Mouse (Mus musculus) embryonic facial prominence, embryonic 11.5 days (tissue): ENCODE results near the gene Gm20662. TPM values are rescaled to one million over a fixed set of nuclear protein-coding genes. Genes with fewer than 3 reads are reported as not detected.

ENCODE experiments used
- ATAC-seq: fragments of 200-750 bp; cut with Nextera tagmentation; replicated peaks from 2 replicates; pipeline ENCODE4 v1.8.0; 2017; ENCODE audit warnings: low read depth; ENCODE audit not compliant: insufficient number of reproducible peaks, low FRiP score, low TSS enrichment
- DNase-seq: peaks from one replicate; pipeline ENCODE4 v3.0.0-alpha.2; 2015; ENCODE audit warnings: low spot score
- H3K27ac ChIP-seq: fragments of 300-500 bp; sonication (generic); replicated peaks from 2 replicates; pipeline ENCODE4 v1.5.1; 2014; ENCODE audit warnings: mild to moderate bottlenecking, low read depth, low read length, control low read depth
- H3K27me3 ChIP-seq: fragments of 300-500 bp; sonication (generic); 2 replicates; pipeline ENCODE4 v1.6.1; 2014; ENCODE audit warnings: mild to moderate bottlenecking, low read length, moderate library complexity, mixed read lengths; ENCODE audit not compliant: control insufficient read depth, insufficient read depth
- H3K36me3 ChIP-seq: fragments of 300-500 bp; sonication (generic); replicated peaks from 2 replicates; pipeline ENCODE4 v1.6.1; 2014; ENCODE audit warnings: low read depth, mild to moderate bottlenecking, low read length, moderate library complexity, mixed read lengths; ENCODE audit not compliant: control insufficient read depth, insufficient read depth
- H3K4me1 ChIP-seq: fragments of 300-500 bp; sonication (generic); 2 replicates; pipeline ENCODE4 v1.6.1; 2014; ENCODE audit warnings: low read length, mixed read lengths; ENCODE audit not compliant: control insufficient read depth, insufficient read depth
- H3K4me2 ChIP-seq: fragments of 300-500 bp; sonication (generic); 2 replicates; pipeline ENCODE4 v1.6.1; 2014; ENCODE audit warnings: low read depth, mild to moderate bottlenecking, control low read depth, low read length, moderate library complexity
- H3K4me3 ChIP-seq: fragments of 300-500 bp; sonication (generic); 2 replicates; pipeline ENCODE4 v1.5.1; 2014; ENCODE audit warnings: low read depth, low read length, control low read depth
- H3K9ac ChIP-seq: fragments of 300-500 bp; sonication (generic); replicated peaks from 2 replicates; pipeline ENCODE4 v1.6.1; 2014; ENCODE audit warnings: mild to moderate bottlenecking, control low read depth, low read length
- H3K9me3 ChIP-seq: fragments of 300-500 bp; sonication (generic); replicated peaks from 2 replicates; pipeline ENCODE4 v1.6.1; 2016; ENCODE audit warnings: mild to moderate bottlenecking, low read length, inconsistent platforms, mixed read lengths; ENCODE audit not compliant: control insufficient read depth
- WGBS: fragments of 180-500 bp; shearing (Covaris S2); extraction: QIAGEN DNeasy Blood & Tissue Kit; methylation state at CpG from one replicate; pipeline ENCODE4 v1.1.7; 2014; 5-methylcytosine and 5-hydroxymethylcytosine counted together
- polyA plus RNA-seq: library from polyadenylated mRNA; unstranded; fragments of >200 nt; fragmentation: Nextera tagmentation; extraction: Ambion mirVana; gene quantifications from 2 replicates; pipeline ENCODE4 v1.2.1, GENCODE M21; 2014

The Gm20662 gene
- polyA plus RNA-seq, 1 experiment from 2014 or later: 0.59 TPM

- H3K36me3 ChIP-seq: no peaks in the 10 kb centered on the region; the same call in 1 of the 2 replicates
- WGBS: 80% methylated on average over 6 of the region's 6 CpGs
Measured at GRCm38 (mm10) chr9:108055661-108056237, 59.6 kb downstream of the Gm20662 start.

DNA sequence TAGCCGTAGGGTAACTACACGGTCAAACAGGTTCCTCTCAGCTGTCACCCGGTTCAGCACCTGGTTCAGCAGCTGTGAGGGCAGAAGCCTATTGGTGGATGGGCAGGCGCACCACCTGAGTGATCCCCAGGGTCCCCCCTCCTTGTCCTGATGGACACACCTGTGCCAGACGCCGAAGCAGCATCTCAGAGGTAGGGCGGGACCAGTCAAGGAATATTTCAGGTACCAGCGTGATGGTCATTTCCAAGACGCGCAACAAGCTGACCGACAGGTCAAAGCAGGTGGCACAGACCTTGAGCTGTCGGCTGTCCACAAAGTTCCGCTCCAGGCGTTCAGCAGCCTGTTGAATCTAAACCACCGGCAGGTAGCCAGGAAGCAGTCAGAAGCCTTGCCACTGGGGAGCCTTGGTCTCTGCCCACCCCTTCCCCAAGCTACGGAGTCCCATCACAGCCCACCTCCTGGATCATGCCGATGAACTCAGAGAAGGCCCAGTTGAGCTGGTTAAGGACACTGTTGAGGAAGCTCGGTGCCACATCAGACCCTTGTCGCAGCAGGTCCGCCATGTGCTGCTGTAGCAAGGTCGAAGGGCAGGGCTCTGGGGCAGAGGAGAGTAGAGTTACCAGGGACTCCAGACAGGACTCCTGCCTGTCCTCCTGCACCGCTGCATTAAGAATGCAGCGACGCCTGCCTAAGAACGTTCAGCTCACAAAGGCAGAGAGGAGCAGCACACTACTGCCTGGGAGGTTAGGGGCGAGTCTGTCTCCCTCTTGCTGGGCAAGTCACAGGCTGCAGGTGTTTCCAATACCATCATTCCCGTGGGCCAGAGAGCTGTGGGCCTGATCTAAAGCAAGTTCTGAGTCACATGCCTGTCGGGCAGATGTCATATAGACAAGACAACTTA lies 60.5 kb downstream of the Gm20662 start:
- Histone ChIP-seq H3K4me2 (no peak overlapping the region), H3K27ac (no peak overlapping the region), H3K36me3 (no peaks in the 10 kb centered on the region; the same call in 1 of the 2 replicates), H3K27me3 (no peaks in the 10 kb centered on the region), H3K4me1 (no peaks in the 10 kb centered on the region), H3K9me3 (no peaks in the 10 kb centered on the region), H3K9ac (no peak overlapping the region), H3K4me3 (no peak overlapping the region)
- DNase-seq (no peak), ATAC-seq (no peak)
- WGBS: 75% methylated on average over 28 of the region's 28 CpGs

More at GRCm38 (mm10) chr9:108055661-108056237, 59.6 kb downstream of the Gm20662 start:
- H3K4me2 ChIP-seq: no peak overlapping the region
- ATAC-seq: no peak
- H3K27me3 ChIP-seq: no peaks in the 10 kb centered on the region
- H3K4me1 ChIP-seq: no peaks in the 10 kb centered on the region
- H3K4me3 ChIP-seq: no peak overlapping the region
- no peaks in the 10 kb centered on the region for H3K9me3 ChIP-seq
- no peak for DNase-seq
- no peak overlapping the region for H3K27ac ChIP-seq
- no peak overlapping the region for H3K9ac ChIP-seq

GRCm38 (mm10) chr9:108057262-108057562 lies 61.1 kb downstream of the Gm20662 start:
- Histone ChIP-seq H3K4me3 (no peak overlapping the region), H3K9me3 (no peaks in the 10 kb centered on the region), H3K27ac (no peak overlapping the region), H3K36me3 (no peaks in the 10 kb centered on the region; the same call in 1 of the 2 replicates), H3K4me2 (no peak overlapping the region), H3K9ac (no peak overlapping the region), H3K4me1 (no peaks in the 10 kb centered on the region), H3K27me3 (no peaks in the 10 kb centered on the region)
- WGBS: 87% methylated on average over 5 of the region's 5 CpGs
- no peak for DNase-seq
- no peak for ATAC-seq

DNA sequence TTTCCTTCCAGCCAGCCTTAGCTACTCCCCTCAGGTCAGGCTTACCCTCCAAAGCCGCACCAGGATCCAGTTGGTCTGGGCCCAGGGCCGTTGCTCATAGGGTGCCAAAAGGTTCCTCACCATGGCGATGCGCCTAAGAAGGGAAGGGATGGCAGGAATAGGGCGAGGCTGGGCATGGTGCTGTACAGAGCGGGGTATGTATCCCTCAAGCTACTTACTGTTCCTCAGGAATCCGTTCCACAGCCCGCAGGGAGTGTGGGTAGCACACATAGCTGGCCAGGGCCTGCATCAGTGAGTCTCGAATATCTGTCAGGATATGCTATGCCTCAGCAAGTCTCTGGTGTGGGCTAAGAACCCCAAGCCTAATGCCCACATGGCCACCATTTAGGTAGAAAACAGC lies 62.1 kb downstream of the Gm20662 start:
- no peaks in the 10 kb centered on the region for H3K4me1 ChIP-seq
- H3K27ac ChIP-seq: no peak overlapping the region
- no peak overlapping the region for H3K9ac ChIP-seq
- DNase-seq: no peak
- 93% methylated on average over 9 of the region's 9 CpGs for WGBS
- H3K27me3 ChIP-seq: no peaks in the 10 kb centered on the region
- H3K4me3 ChIP-seq: no peak overlapping the region
- no peaks in the 10 kb centered on the region; the same call in none of the 2 replicates for H3K36me3 ChIP-seq
- H3K4me2 ChIP-seq: no peak overlapping the region
- H3K9me3 ChIP-seq: no peaks in the 10 kb centered on the region
- ATAC-seq: no peak

- H3K27me3 ChIP-seq: no peaks in the 10 kb centered on the region
- H3K4me2 ChIP-seq: no peak overlapping the region
- ATAC-seq: no peak
- H3K27ac ChIP-seq: no peak overlapping the region
- whole genome bisulfite sequencing: 94% methylated on average over 3 of the region's 3 CpGs
- no peak overlapping the region for H3K4me3 ChIP-seq
- H3K9me3 ChIP-seq: no peaks in the 10 kb centered on the region
- no peaks in the 10 kb centered on the region; the same call in 1 of the 2 replicates for H3K36me3 ChIP-seq
- no peak overlapping the region for H3K9ac ChIP-seq
- H3K4me1 ChIP-seq: no peaks in the 10 kb centered on the region
- no peak for DNase-seq
Measured at GRCm38 (mm10) chr9:108062142-108062541, 66.0 kb downstream of the Gm20662 start.

- ATAC-seq: no peak
- Histone ChIP-seq H3K36me3 (no peaks in the 10 kb centered on the region; the same call in 1 of the 2 replicates), H3K9ac (no peak overlapping the region), H3K27me3 (no peaks in the 10 kb centered on the region), H3K4me3 (no peak overlapping the region), H3K9me3 (no peaks in the 10 kb centered on the region), H3K27ac (no peak overlapping the region), H3K4me2 (no peak overlapping the region), H3K4me1 (no peaks in the 10 kb centered on the region)
- no peak for DNase-seq
- 85% methylated on average over 12 of the region's 12 CpGs for WGBS
Measured at GRCm38 (mm10) chr9:108063361-108063760, 67.2 kb downstream of the Gm20662 start.

GRCm38 (mm10) chr9:108065491-108066011 lies 69.4 kb downstream of the Gm20662 start:
- Histone ChIP-seq H3K9me3 (no peaks in the 10 kb centered on the region), H3K4me3 (no peak overlapping the region), H3K4me1 (no peaks in the 10 kb centered on the region), H3K27me3 (no peaks in the 10 kb centered on the region), H3K9ac (no peak overlapping the region), H3K27ac (no peak overlapping the region), H3K4me2 (no peak overlapping the region), H3K36me3 (no peaks in the 10 kb centered on the region; the same call in 1 of the 2 replicates)
- DNase-seq (peak; percentile 73), ATAC-seq (no peak)
- 41% methylated on average over 5 of the region's 5 CpGs for WGBS

GRCm38 (mm10) chr9:108067199-108067598 lies 71.0 kb downstream of the Gm20662 start:
- no peaks in the 10 kb centered on the region for H3K27me3 ChIP-seq
- H3K9ac ChIP-seq: no peak overlapping the region
- H3K9me3 ChIP-seq: no peaks in the 10 kb centered on the region
- DNase-seq (no peak), ATAC-seq (no peak)
- no peak overlapping the region for H3K4me3 ChIP-seq
- no peak overlapping the region for H3K27ac ChIP-seq
- WGBS: 84% methylated on average over 7 of the region's 7 CpGs
- H3K4me2 ChIP-seq: no peak overlapping the region
- no peaks in the 10 kb centered on the region for H3K4me1 ChIP-seq
- no peaks in the 10 kb centered on the region; the same call in 1 of the 2 replicates for H3K36me3 ChIP-seq
